Mouse (Mus musculus) myocyte (in vitro differentiated cells): ENCODE results near the gene Ncoa5.

Experiments used
- CEBPB ChIP-seq: IDR thresholded peaks from 2 replicates; pipeline ENCODE4 v1.6.1; 2011; ENCODE audit warnings: mild to moderate bottlenecking, moderate library complexity; ENCODE audit not compliant: poor library complexity, insufficient read depth, severe bottlenecking
- MAX ChIP-seq: IDR thresholded peaks from one replicate; pipeline ENCODE4 v1.6.1; 2011; ENCODE audit warnings: low read depth, mild to moderate bottlenecking, control low read depth
- MYOD1 ChIP-seq, 3 experiments: IDR thresholded peaks; one replicate each; pipeline ENCODE4 v1.6.1; 2011; ENCODE audit warnings: control low read depth in 2 of 3, low read depth in 2 of 3, mild to moderate bottlenecking in 2 of 3, moderate library complexity in 1 of 3; ENCODE audit not compliant: insufficient read length in 2 of 3, control insufficient read depth in 1 of 3
- MYOG ChIP-seq, 3 experiments: IDR thresholded peaks; one replicate each; pipeline ENCODE4 v1.6.1; 2011; ENCODE audit warnings: control low read depth in 2 of 3, low read depth in 2 of 3, mild to moderate bottlenecking in 2 of 3; ENCODE audit not compliant: insufficient read length in 2 of 3, control insufficient read depth in 1 of 3, insufficient read depth in 1 of 3
- POLR2A ChIP-seq: IDR thresholded peaks from one replicate; pipeline ENCODE4 v1.6.1; 2011; ENCODE audit warnings: low read depth, mild to moderate bottlenecking, control low read depth, moderate library complexity; ENCODE audit not compliant: insufficient read length
- POLR2AphosphoS2 ChIP-seq: IDR thresholded peaks from one replicate; pipeline ENCODE4 v1.6.1; 2011; ENCODE audit warnings: low read depth, control low read depth; ENCODE audit not compliant: insufficient read length
- SRF ChIP-seq: IDR thresholded peaks from one replicate; pipeline ENCODE4 v1.6.1; 2011; ENCODE audit warnings: low read depth; ENCODE audit not compliant: control insufficient read depth, insufficient read length
- TCF12 ChIP-seq: IDR thresholded peaks from one replicate; pipeline ENCODE4 v1.6.1; 2011; ENCODE audit warnings: mild to moderate bottlenecking, control low read depth; ENCODE audit not compliant: poor library complexity, insufficient read depth, severe bottlenecking
- USF1 ChIP-seq: IDR thresholded peaks from one replicate; pipeline ENCODE4 v1.6.1; 2011; ENCODE audit warnings: low read depth, mild to moderate bottlenecking, control low read depth, moderate library complexity

- TF ChIP-seq MAX: no peak
- no peak for TF ChIP-seq POLR2A
- TF ChIP-seq POLR2AphosphoS2: no peak
- no peak for TF ChIP-seq CEBPB
- TF ChIP-seq TCF12: no peak
- no peak for TF ChIP-seq MYOG (IDR thresholded peaks at IDR 0.05; ENCODE audit: control insufficient read depth in 1 of 3, insufficient read depth in 1 of 3, insufficient read length in 2 of 3, low read depth in 2 of 3)
- TF ChIP-seq USF1: no peak
- TF ChIP-seq MYOD1 (IDR thresholded peaks at IDR 0.05; ENCODE audit: control insufficient read depth in 1 of 3, insufficient read length in 2 of 3, low read depth in 2 of 3): no peak
- no peak for TF ChIP-seq SRF
These were observed 8.5 kb upstream of the Ncoa5 start for GRCm38 (mm10) chr2:165043090-165043636.
